Mouse (Mus musculus): ENCODE data around the gene Chst15. TPM values are rescaled to one million over a fixed set of nuclear protein-coding genes. Genes with fewer than 3 reads are reported as not detected.
A peak's percentile ranks its signal among the peaks of the same experiment; 100 is the strongest.

Chst15 gene
- total RNA-seq, 2 experiments from 2014 or later = 43.2 to 43.4 TPM

GRCm38 (mm10) chr7:132299661-132300210 is 17.3 kb downstream of the Chst15 start:
- DNase-seq = no peak

GRCm38 (mm10) chr7:132298412-132298990 is 18.5 kb downstream of the Chst15 start:
- DNase-seq = no peak

GRCm38 (mm10) chr7:132296661-132297443 is 20.2 kb downstream of the Chst15 start:
- no peak for DNase-seq

GRCm38 (mm10) chr7:132296132-132296531 is 20.9 kb downstream of the Chst15 start:
- DNase-seq = no peak

GRCm38 (mm10) chr7:132287340-132287664 is 29.7 kb downstream of the Chst15 start:
- no peak for DNase-seq

GRCm38 (mm10) chr7:132286630-132287339 is 30.2 kb downstream of the Chst15 start:
- DNase-seq = no peak

GRCm38 (mm10) chr7:132284795-132285194 is 32.2 kb downstream of the Chst15 start:
- peak; percentile 78 to 79 for DNase-seq

- DNase-seq = peak in 1 of 2 experiments; percentile 42
Measured at GRCm38 (mm10) chr7:132284048-132284737, 32.8 kb downstream of the Chst15 start.

- no peak for DNase-seq
Measured at GRCm38 (mm10) chr7:132282576-132282975, 34.5 kb downstream of the Chst15 start.

- DNase-seq = no peak
Measured at GRCm38 (mm10) chr7:132282161-132282560, 34.9 kb downstream of the Chst15 start.

GRCm38 (mm10) chr7:132281753-132282152 is 35.3 kb downstream of the Chst15 start:
- no peak for DNase-seq

GRCm38 (mm10) chr7:132278658-132279057 is 38.4 kb downstream of the Chst15 start:
- no peak for DNase-seq

GRCm38 (mm10) chr7:132276287-132276686 is 40.7 kb downstream of the Chst15 start:
- no peak for DNase-seq

GRCm38 (mm10) chr7:132273741-132274513 is 43.1 kb downstream of the Chst15 start:
- no peak for DNase-seq

- no peak for DNase-seq
Measured at GRCm38 (mm10) chr7:132272984-132273383, 44.0 kb downstream of the Chst15 start.

- DNase-seq = no peak
Measured at GRCm38 (mm10) chr7:132270364-132270763, 46.7 kb downstream of the Chst15 start.

GRCm38 (mm10) chr7:132269661-132270060 is 47.4 kb downstream of the Chst15 start:
- DNase-seq = no peak

GRCm38 (mm10) chr7:132267721-132268498 is 49.1 kb downstream of the Chst15 start:
- no peak for DNase-seq

GRCm38 (mm10) chr7:132264763-132265162 is 52.3 kb downstream of the Chst15 start:
- DNase-seq = no peak

GRCm38 (mm10) chr7:132263186-132263585 is 53.8 kb downstream of the Chst15 start:
- no peak for DNase-seq

GRCm38 (mm10) chr7:132262696-132263095 is 54.3 kb downstream of the Chst15 start:
- DNase-seq = no peak
